Mouse (Mus musculus) liver, embryonic 14.5 days (tissue): ENCODE results near the gene 1700008O03Rik.

ENCODE experiments used
- CTCF ChIP-seq: IDR thresholded peaks from 2 replicates; pipeline ENCODE4 v1.5.1; 2016; ENCODE audit warnings: antibody characterized with exemption, low read depth, control low read depth
- EP300 ChIP-seq: IDR thresholded peaks from 2 replicates; pipeline ENCODE4 v1.6.1; 2016; ENCODE audit warnings: antibody characterized with exemption, low read depth

GRCm38 (mm10) chr7:44383980-44384715, 1.5 kb downstream of the 1700008O03Rik start, which contains the start of gene Syt3:
- no peak for TF ChIP-seq EP300
- TF ChIP-seq CTCF, result no peak
